Mouse (Mus musculus) C2C12 (cell line): ENCODE data around the gene Gpr162. TPM values are rescaled to one million over a fixed set of nuclear protein-coding genes. Genes with fewer than 3 reads are reported as not detected.

Source experiments
- H3K27me3 ChIP-seq: one replicate; pipeline ENCODE4 v1.6.1; 2011; ENCODE audit not compliant: control insufficient read depth, insufficient read depth, insufficient read length
- H3K36me3 ChIP-seq: one replicate; pipeline ENCODE4 v1.6.1; 2011; ENCODE audit not compliant: control insufficient read depth, insufficient read depth
- H3K4me3 ChIP-seq: one replicate; pipeline ENCODE4 v1.5.1; 2011; ENCODE audit warnings: mild to moderate bottlenecking, control low read depth; ENCODE audit not compliant: poor library complexity, insufficient read depth, severe bottlenecking
- H3K79me2 ChIP-seq: one replicate; pipeline ENCODE4 v1.6.1; 2011; ENCODE audit not compliant: control insufficient read depth, insufficient read depth
- H3K79me3 ChIP-seq: one replicate; pipeline ENCODE4 v1.6.1; 2011; ENCODE audit warnings: low read depth, control low read depth
- H3ac ChIP-seq: one replicate; pipeline ENCODE3; 2011; ENCODE audit warnings: low read depth; ENCODE audit not compliant: control insufficient read depth, insufficient read length
- CEBPB ChIP-seq: IDR thresholded peaks from one replicate; pipeline ENCODE4 v1.6.1; 2011; ENCODE audit warnings: low read depth, mild to moderate bottlenecking, control low read depth, moderate library complexity
- CTCF ChIP-seq: IDR thresholded peaks from one replicate; pipeline ENCODE4 v1.5.1; 2011; ENCODE audit not compliant: control insufficient read depth, insufficient read depth, insufficient read length
- FOSL1 ChIP-seq: IDR thresholded peaks from one replicate; pipeline ENCODE4 v1.8.0; 2011; ENCODE audit warnings: mild to moderate bottlenecking, low read length; ENCODE audit not compliant: poor library complexity, insufficient read depth, severe bottlenecking
- MAX ChIP-seq: IDR thresholded peaks from one replicate; pipeline ENCODE4 v1.6.1; 2011; ENCODE audit warnings: mild to moderate bottlenecking, control low read depth
- MYOD1 ChIP-seq: IDR thresholded peaks from one replicate; pipeline ENCODE4 v1.6.1; 2011; ENCODE audit warnings: low read depth; ENCODE audit not compliant: control insufficient read depth, insufficient read length
- MYOG ChIP-seq: IDR thresholded peaks from one replicate; pipeline ENCODE4 v1.6.1; 2011; ENCODE audit not compliant: control insufficient read depth, insufficient read length; ENCODE audit errors: extremely low read depth
- USF1 ChIP-seq: IDR thresholded peaks from one replicate; pipeline ENCODE4 v1.6.1; 2011; ENCODE audit warnings: low read depth, mild to moderate bottlenecking, control low read depth, moderate library complexity
- polyA plus RNA-seq: library from polyadenylated mRNA; unstranded; fragments of >200 nt; fragmentation: generic; extraction: Trizol; gene quantifications from one replicate; pipeline ENCODE4 v1.2.1, GENCODE M21; 2012; ENCODE audit warnings: missing spikeins

The Gpr162 gene
- polyA plus RNA-seq, 1 experiment = 0.05 TPM

DNA sequence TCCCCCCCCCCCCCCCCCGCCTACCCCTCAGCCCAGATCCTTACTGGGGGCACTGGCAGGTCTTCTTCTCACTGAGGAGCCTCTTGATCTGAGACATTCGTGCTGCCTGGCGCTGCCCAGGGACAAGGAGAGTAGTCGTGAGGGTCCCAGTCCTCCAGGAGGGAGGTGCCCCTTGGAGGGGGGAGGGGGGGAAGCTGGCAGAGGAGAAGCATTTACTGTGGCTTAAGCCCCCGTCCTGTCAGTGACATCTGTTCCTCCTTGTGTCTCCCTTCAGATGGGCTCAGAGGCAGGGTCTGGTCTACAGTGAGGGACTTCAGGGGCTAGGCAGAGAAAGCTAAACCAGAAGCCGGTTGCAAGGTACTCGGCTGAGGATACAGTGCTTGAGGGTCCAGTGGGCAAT, 2.8 kb upstream of the Gpr162 start:
- Histone ChIP-seq H3K36me3 (no peaks in the 10 kb centered on the region), H3K4me3 (no peak overlapping the region), H3K79me2 (no peaks in the 10 kb centered on the region), H3ac (no peak overlapping the region), H3K79me3 (no peaks in the 10 kb centered on the region), H3K27me3 (peaks cover 74% of the 10 kb centered on the region)
- TF ChIP-seq CTCF = no peak
- TF ChIP-seq FOSL1 = no peak
- TF ChIP-seq MYOD1 = no peak

- Histone ChIP-seq H3K79me2 (no peaks in the 10 kb centered on the region), H3K79me3 (no peaks in the 10 kb centered on the region), H3K4me3 (no peak overlapping the region), H3K36me3 (no peaks in the 10 kb centered on the region), H3K27me3 (peaks cover 75% of the 10 kb centered on the region), H3ac (no peak overlapping the region)
- TF ChIP-seq CEBPB = no peak
- TF ChIP-seq CTCF = no peak
- no peak for TF ChIP-seq MYOG
- TF ChIP-seq FOSL1 = no peak
- TF ChIP-seq MAX = no peak
- no peak for TF ChIP-seq USF1
- TF ChIP-seq MYOD1 = no peak
Measured at GRCm38 (mm10) chr6:124865766-124866362, 2.1 kb upstream of the Gpr162 start.

- Histone ChIP-seq H3K79me2 (no peaks in the 10 kb centered on the region), H3K4me3 (no peak overlapping the region), H3K36me3 (no peaks in the 10 kb centered on the region), H3K27me3 (peaks cover 64% of the 10 kb centered on the region), H3K79me3 (no peaks in the 10 kb centered on the region), H3ac (no peak overlapping the region)
- TF ChIP-seq FOSL1 (no peak), MYOG (no peak), CEBPB (no peak), MYOD1 (no peak), MAX (no peak), CTCF (no peak), USF1 (no peak)
Measured at GRCm38 (mm10) chr6:124863125-124863657, 592 bp downstream of the Gpr162 start.

- peaks cover 57% of the 10 kb centered on the region for H3K27me3 ChIP-seq
- H3K79me2 ChIP-seq = no peaks in the 10 kb centered on the region
- TF ChIP-seq FOSL1 (no peak), MYOG (no peak), MYOD1 (no peak), MAX (no peak), CTCF (no peak), CEBPB (no peak), USF1 (no peak)
- H3K79me3 ChIP-seq = no peaks in the 10 kb centered on the region
- no peak overlapping the region for H3ac ChIP-seq
- H3K4me3 ChIP-seq = no peak overlapping the region
- H3K36me3 ChIP-seq = no peaks in the 10 kb centered on the region
Measured at GRCm38 (mm10) chr6:124862406-124863124, 1.2 kb downstream of the Gpr162 start.

DNA sequence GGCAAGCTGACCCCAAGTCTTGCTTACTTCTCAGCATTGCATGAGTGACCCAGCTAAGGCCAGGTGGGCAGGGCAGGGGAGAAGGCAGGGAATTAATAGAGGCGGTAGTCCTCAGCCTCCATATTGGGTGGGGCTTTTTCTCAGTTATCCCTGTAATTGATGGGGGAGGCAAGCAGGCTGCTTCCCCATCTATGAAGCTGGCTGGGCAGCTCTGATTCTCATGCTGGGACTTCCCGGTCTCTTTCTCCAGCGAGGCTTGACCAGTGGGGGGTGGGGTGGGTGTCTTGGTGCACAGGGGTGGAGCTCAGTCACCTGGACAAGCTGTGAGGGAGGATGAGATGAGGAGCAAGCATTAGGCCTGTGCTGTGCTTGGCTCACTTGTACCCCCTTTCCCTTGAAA, 2.0 kb downstream of the Gpr162 start:
- no peak overlapping the region for H3K4me3 ChIP-seq
- no peak overlapping the region for H3ac ChIP-seq
- H3K79me2 ChIP-seq = no peaks in the 10 kb centered on the region
- H3K36me3 ChIP-seq = no peaks in the 10 kb centered on the region
- peaks cover 50% of the 10 kb centered on the region for H3K27me3 ChIP-seq
- TF ChIP-seq FOSL1 = no peak
- TF ChIP-seq MYOG = no peak
- no peak for TF ChIP-seq CEBPB
- TF ChIP-seq USF1 = no peak
- TF ChIP-seq MAX = no peak
- TF ChIP-seq CTCF = no peak
- no peak for TF ChIP-seq MYOD1
- H3K79me3 ChIP-seq = no peaks in the 10 kb centered on the region

GRCm38 (mm10) chr6:124861266-124861665, 2.5 kb downstream of the Gpr162 start:
- Histone ChIP-seq H3K79me2 (no peaks in the 10 kb centered on the region), H3K36me3 (no peaks in the 10 kb centered on the region), H3K79me3 (no peaks in the 10 kb centered on the region), H3ac (no peak overlapping the region), H3K4me3 (no peak overlapping the region), H3K27me3 (peaks cover 44% of the 10 kb centered on the region)
- TF ChIP-seq CTCF (no peak), CEBPB (no peak), FOSL1 (no peak), USF1 (no peak), MYOG (no peak), MAX (no peak), MYOD1 (no peak)
